Mouse (Mus musculus): ENCODE measurements around the gene Alpi. TPM values are rescaled to one million over a fixed set of nuclear protein-coding genes. Genes with fewer than 3 reads are reported as not detected.

Gene Alpi
- total and polyA plus RNA-seq, 3 experiments = 0.30 TPM; not detected in 2

DNA sequence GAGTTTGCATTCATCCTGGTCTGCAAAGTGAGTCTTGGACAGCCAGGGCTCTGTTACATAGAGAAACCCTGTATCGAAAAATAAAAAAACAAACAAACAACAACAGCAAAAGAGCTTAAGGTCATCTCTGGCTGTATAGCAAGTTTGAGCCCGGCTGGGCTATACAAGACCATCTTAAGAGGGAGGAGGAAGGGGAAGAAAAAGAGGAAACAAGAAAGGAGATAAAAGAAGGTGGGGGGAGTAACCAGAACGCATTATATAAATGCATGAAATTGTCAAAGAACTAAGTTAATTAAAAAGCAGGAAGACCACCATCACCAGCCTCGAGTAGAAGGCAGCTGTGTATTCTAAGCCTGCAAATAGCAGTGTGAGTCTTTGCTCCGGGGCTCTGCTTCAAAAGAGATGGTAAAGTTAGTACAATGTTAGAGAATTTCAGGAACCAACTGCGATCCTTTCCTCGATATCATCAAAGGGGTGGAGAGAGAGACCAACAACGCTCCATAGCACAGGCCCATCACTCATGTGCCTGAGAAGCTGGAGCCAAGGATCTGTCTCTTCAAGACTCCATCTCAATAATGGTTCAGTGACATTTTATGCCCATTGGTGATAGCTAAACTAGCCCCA, 42.3 kb downstream of the Alpi start:
- DNase-seq = no peak

DNA sequence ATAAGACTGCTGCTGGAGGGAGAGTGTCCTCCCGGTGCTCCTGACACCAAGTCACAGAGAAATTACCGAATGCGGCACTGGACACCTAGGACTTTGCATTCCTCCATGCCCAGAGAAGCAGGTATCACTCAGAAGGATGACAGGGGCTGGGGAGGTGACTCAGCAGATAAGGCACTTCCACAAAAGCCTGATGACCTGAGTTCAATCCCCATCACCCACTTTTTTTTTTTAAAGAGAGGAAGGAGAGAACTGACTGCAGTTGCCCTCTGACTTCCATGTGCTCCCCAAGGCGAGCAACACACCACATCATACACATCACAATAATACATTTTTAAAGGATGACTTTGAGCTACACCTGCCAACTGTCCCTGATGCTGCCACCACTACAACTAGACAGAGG, 44.3 kb downstream of the Alpi start:
- DNase-seq = no peak

DNA sequence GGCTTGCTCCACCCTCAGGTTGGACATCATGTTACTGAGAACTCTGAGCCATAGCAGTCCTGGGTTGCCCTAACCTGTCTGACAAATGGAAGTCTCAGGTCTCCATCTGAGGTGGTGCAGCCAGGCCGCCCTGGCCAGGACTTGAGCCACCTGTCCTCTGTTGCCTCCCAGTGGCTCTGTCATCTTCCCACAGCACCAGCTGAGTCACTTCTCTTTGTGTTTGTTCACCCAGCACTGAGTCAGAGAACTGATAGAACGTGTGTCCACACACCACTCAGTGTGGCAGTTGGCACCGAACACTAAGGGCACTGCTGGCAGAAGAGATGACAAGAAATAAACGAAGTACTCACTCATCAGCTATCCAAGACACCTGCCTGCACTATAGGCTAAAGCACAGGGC, 50.0 kb downstream of the Alpi start:
- peak; percentile 58 for DNase-seq

DNA sequence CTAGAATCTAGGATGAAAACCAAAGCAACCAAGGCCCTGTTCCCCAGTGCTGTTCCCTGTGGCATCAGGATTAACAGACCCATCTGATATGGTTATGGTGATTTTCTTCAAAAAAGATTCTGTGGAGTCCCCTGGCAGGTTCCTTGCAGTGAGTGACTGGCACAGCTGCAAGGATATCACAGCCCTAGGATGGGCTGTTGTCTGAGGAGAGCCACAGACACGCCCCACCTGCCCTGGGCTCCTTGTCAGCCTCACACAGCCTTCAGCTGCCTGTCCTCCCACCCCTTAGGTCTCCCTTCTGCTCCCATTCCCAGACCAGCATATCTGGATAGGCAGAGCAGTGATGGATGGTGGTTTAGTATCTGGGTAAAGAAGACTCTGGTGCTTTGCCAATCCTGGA, 50.7 kb downstream of the Alpi start:
- DNase-seq = no peak

DNA sequence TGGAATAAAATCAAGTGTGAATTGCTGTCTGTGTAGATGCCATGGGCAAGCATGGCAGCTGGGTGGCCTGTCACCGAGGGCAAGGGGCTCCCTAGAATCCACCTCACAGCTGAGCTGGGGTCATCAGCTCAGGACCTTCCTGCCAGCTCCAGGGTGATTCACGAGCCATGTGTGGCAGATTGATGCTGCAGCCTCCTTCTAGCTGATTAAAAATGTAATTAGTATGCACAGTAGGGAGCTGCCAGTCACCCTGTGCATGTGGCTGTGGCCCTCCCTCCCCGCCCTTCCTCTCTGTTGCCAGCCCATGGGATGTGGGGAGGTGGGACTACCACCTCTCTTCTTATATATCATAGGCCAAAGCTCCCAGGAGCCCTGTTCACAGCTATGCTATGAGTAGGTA, 51.3 kb downstream of the Alpi start:
- DNase-seq = no peak

Other genes starting within 250 kb of the Alpi start
- gene Alppl2, start 11.7 kb downstream of the Alpi start, total RNA-seq (2021) = not detected
- gene Alppl2, start 11.7 kb downstream of the Alpi start, polyA plus RNA-seq (2012; rRNA removed) = not detected in 2 replicates
- gene Akp3, start 23.4 kb upstream of the Alpi start, total RNA-seq (2021) = not detected
- gene Akp3, start 23.4 kb upstream of the Alpi start, polyA plus RNA-seq (2012; rRNA removed) = not detected in 2 replicates
- gene Ecel1, start 54.9 kb upstream of the Alpi start, total RNA-seq (2021) = 1 to 10 TPM in 1 of 2 experiments, under 1 TPM in 1; 0.46 to 3.0 TPM
- gene Ecel1, start 54.9 kb upstream of the Alpi start, polyA plus RNA-seq (2012; rRNA removed) = 0.67 and 4.4 TPM in 2 replicates
- not detected for gene Prss56, start 81.7 kb upstream of the Alpi start, total RNA-seq (2021)
- gene Prss56, start 81.7 kb upstream of the Alpi start, polyA plus RNA-seq (2012; rRNA removed) = 0.06 TPM in 1 of 2 replicates, not detected in the other
- not detected for gene Chrnd, start 89.0 kb upstream of the Alpi start, total RNA-seq (2021)
- not detected in 2 replicates for gene Chrnd, start 89.0 kb upstream of the Alpi start, polyA plus RNA-seq (2012; rRNA removed)
- gene Chrng, start 103.1 kb upstream of the Alpi start, total RNA-seq (2021) = not detected
- not detected in 2 replicates for gene Chrng, start 103.1 kb upstream of the Alpi start, polyA plus RNA-seq (2012; rRNA removed)
- 10 to 100 TPM; 66.0 to 98.7 TPM for gene Eif4e2, start 112.3 kb upstream of the Alpi start, total RNA-seq (2021)
- 18.0 and 18.4 TPM in 2 replicates for gene Eif4e2, start 112.3 kb upstream of the Alpi start, polyA plus RNA-seq (2012; rRNA removed)
- gene Efhd1, start 162.8 kb upstream of the Alpi start, total RNA-seq (2021) = 100 to 1,000 TPM; 337 to 341 TPM
- gene Efhd1, start 162.8 kb upstream of the Alpi start, polyA plus RNA-seq (2012; rRNA removed) = 579 and 581 TPM in 2 replicates
- gene Gigyf2, start 225.4 kb upstream of the Alpi start, total RNA-seq (2021) = 10 to 100 TPM; 66.6 to 95.5 TPM
- gene Gigyf2, start 225.4 kb upstream of the Alpi start, polyA plus RNA-seq (2012; rRNA removed) = 17.0 and 24.7 TPM in 2 replicates